Mouse (Mus musculus): ENCODE data around the gene Nckap5l.
"Not testable (repeated sequence)": the region's sequence is repeated elsewhere in the genome, so short reads cannot be mapped to it uniquely, and the experiment has no call there.

The Nckap5l gene

DNA sequence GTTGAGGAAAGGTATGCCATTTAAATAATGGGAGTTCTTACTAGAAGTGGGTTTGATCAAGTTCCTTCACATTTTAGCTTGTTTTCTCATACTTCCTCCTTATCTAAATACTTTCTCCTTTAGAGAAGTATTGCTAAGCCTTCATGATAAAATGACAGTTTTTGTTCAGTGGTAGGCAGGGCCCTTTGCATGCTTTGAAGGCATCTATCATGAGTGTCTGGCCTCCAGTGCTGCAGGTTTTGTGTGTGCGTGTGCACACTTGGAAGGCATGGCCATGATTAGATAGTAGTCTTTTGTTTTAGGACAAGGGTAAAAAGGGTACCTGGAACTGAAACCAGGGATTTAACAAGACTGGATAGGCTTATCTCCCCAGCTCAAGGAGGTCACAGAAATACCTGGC lies 61.1 kb downstream of the Nckap5l start:
- no peak for DNase-seq (ENCODE audit: low read depth)

DNA sequence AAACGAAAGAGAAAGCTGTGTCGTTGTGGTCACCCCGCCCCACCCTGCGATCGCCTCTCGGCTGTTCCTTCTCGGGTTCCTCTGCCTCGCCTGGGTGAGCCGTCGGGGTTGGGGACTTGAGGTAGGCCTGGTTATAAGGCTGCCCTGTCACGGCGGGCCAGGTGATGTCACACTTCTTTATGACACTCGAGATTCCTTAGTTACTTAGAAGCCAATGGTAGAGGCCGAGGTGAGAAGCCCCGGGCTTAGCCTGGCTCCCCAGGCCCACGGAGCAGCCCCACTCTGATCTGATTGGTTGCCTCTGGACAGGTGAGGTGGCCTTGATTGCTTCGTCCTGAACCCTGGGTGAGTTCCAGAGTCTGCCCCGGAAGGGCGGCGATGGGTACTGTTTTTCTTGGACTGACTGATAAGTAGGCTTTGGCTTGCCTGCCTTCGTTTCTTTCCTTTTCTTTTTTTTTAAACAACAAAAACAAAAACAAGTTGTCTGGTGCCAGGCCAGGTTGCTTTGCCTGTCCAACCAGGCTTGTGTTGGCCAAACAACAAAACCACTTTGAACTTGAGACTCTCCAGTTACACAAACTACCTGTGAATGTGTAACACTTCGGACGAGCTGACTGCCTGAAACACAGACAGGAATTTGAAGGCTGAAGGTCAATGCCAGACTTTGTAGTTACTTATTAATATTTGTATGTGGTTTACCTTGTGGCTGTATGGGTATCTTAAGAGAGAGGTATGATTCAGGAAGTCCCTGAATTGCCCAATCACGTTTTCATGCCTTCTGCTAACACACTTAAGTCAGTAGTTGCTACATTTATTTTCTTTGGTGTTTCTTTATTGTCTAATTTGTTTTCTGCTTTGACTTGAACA lies 63.9 kb downstream of the Nckap5l start:
- no peak for DNase-seq (ENCODE audit: low read depth)

DNA sequence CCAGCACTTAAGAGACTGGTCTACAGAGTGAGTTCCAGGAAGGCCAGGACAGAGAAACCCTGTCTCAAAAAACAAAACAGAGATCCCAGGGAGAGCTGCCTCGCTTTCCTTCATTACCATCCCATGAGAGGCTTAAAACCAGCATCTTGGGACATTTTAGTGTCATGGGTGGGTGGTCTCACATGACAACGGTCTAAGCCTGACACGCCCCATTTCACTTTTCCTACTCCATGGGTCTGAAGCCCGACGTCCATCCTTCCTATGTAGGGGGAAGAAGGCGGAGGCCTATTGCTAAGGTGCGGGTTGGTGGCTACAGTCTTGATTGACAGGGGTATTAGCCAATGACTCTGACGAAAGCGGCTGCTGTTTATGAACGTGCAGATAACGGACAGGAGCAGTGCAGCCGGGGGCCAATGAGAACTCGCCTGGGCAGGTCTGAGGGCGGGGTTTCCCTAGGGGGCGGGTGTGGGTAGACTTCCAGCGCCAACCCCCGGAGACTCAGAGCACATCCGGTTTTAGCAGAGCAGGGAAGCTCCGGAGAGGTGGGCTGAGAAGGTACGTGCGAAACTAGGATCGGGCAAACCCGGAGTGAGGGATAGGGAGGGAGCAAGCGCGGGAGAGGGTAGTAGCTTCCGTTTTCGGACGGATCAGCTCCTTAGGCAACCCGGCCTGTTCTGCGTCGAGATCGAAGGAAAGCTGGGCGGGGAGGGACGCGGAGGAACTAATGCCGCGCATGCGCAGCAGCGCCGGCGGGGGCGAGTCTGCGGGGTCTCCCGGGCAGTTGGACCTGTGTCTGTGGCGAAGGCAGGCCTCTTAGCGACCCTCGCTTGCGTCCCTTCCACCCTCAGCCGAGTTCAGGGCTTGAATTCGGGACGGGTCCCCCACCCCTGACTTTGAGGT lies 64.8 kb downstream of the Nckap5l start, which contains the start of gene Tmbim6:
Gene Tmbim6 (plus strand): TSS at position 397 of the 900 bp plus-strand sequence.
- DNase-seq (ENCODE audit: low read depth) = peak; percentile 99

DNA sequence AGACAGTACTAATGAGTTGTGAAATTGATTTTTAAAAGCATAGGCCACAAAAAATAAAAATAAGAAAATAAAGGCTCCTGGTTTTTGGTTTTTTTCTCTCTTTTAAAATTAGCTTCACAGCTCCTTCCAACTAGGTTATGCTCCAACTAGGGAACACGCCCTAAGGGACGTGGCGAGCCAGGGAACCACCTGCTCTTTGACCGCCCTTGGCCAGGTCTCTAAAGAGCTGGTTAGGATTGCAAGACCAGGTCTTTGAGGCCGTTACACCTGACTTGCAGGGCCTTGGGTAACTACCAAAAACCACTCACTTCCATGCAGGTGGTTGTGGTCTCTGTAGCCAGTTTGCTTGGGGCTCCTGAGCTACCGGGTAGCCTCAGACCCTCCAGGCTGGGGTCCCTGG lies 65.6 kb downstream of the Nckap5l start:
- no peak for DNase-seq (ENCODE audit: low read depth)

DNA sequence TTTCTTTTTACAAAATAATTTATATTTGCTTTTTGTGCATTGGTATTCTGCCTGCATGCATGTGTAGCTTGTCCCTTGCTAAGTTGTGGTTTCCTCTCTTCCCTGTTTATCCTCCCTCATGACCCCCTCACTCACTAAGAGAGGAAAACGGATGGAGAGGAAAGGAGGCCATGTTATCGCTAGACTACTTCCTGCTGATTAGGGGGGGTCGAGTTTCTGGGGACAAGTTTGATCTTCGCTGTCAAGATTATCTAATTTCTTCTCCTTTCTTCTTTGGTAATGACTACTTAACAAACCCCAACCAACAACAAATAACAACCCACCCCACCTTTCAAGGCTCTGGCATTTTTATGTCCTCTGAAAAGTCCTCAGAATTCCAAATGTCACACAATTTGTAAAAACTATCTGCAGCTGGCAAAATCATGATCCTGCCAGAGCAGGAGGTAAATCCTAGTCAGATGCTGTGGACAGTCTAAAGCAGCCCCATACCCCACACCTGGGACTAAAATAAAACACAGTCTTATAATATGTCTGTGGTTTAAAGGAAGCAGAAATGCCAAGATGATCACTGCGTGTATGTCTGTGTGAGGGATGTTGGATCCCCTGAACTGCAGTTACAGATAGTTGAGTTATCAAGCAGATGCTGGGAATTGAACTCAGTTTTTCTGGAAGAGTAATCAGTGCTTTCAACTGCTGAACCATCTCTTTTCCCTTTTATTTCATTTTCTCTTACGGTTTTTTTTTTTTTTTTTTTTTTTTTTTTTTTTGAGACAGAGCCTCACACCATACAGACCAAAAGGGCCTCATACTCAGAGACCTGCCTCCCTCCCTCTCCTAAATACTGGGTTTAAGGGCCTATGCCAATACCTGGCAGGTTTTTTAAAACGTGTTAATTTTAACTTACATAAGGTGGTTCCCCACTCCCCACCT lies 66.8 kb downstream of the Nckap5l start:
- DNase-seq (ENCODE audit: low read depth) = no peak

DNA sequence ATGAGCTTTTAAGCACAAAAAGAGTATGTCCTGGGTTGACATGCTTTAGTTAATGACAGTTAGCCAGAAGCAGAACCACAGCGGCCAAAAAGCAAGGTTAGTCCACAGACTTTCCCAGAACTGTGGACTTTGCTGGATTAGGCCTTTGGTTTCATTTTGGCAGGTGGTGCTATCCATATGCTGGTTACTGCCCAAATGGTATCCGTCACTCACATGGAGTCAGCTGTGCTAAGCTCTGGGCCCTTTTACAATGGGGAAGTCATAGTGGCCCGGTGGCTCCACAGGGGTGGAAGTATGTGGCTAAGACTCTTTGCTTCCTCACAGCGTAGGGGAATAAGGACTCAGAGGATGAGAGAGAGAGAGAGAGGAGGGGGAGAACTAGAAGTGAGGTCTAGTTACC lies 69.6 kb downstream of the Nckap5l start:
- no peak for DNase-seq (ENCODE audit: low read depth)

DNA sequence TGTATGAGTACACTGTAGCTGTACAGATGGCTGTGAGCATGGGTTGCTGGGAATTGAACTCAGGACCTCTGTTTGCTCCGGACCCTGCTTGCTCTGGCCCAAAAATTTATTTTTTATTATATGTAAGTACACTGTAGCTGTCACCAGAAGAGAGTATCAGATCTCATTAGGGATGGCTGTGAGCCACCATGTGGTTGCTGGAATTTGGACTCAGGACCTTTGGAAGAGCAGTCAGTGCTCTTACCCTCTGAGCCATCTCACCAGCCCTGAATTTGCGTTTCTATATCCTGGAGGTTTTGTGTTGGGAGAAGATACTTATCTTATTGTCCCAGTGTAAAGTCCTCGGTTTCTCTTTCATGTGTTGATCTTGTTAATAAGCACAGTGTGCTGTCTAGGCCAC lies 70.8 kb downstream of the Nckap5l start:
- DNase-seq (ENCODE audit: low read depth) = no peak

DNA sequence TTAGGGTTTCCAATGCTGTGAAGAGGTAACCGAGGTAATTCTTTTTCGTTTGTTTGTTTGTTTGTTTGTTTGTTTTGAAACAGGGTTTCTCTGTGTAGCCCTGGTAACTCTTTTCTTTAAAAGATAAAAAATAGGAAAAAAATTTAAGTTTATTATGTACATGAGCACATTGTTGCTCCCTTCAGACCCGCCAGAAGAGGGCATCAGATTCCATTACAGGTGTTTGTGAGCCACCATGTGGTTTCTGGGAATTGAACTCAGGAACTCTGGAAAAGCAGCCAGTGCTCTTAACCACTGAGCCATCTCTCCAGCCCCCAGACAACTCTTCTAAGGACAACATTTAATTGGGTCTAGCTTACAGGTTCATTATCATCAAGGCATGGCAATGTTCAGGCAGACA lies 71.4 kb downstream of the Nckap5l start:
- not testable (repeated sequence) for DNase-seq (ENCODE audit: low read depth)

DNA sequence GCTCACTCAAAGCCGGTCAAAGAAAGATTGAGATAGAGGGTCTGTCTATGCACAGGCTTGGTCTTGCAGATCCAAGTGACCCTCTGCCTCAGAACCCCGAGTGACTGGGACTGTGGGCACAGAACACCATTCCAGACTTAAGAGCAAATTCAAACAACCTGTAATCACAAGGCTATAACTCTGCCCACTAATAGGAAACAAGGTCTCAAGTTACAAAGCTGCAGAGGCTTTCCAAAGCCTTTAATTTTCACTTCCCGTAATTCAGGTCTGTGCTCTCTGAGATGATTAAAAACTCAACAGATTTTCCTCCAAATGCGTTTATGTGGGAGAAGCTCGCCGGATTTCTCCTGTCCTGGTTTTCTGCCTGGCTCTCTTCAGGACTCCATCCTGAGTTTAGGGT lies 73.5 kb downstream of the Nckap5l start:
- DNase-seq (ENCODE audit: low read depth) = no peak

DNA sequence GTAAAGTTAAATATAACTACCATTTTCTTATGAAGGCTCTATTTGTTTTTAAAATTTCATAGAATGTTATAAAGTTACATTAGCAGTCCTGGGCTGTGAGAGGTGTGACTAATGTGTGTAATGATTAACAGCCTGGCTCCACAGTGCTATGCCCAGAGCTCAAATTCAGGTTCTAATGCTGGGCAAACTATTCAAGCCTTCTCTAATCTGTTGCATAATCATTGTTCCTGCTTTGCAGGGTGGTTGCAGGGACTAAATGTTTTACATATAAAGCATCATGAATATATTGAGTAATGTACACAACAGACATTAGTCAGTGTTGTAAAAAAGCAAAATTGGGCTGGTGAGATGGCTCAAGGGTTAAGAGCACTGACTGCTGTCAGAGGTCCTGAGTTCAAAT lies 74.7 kb downstream of the Nckap5l start:
- no peak for DNase-seq (ENCODE audit: low read depth)

DNA sequence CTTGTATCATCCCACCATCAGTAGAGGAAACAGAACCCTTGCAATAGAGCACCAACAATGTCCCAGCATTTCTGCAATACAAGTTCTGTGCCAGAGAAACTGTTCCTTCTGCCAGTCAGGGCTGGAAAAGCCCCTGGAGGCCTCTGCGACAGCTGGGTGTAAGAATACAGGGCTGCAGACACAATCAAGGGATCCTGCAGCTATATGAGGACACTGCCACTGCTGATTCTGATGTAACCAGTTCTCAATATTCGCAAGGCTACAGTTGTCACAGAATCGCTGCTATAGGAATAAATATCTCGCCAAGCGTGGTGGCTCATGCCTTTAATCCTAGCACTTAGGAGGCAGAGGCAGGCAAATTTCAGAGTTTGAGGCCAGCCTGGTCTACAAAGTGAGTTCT lies 81.3 kb downstream of the Nckap5l start:
- DNase-seq (ENCODE audit: low read depth) = no peak

DNA sequence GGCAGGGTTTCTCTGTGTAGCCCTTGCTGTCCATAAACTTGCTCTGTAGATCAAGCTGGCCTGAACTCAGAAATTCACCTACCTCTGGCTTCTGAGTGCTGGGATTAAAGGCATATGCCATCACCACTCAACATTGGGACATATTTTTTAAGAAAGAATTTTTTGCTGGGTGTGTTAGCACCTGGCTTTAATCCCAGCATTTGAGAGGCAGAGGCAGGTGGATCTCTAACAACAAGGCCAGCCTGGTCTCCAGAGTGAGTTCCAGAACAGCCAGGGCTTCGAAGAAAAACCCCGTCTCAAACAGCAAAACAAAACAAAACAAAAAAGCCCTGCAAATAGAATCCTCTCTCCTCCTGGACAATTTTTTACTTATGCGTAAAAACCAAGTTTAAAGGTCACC lies 82.0 kb downstream of the Nckap5l start:
- DNase-seq (ENCODE audit: low read depth) = no peak

DNA sequence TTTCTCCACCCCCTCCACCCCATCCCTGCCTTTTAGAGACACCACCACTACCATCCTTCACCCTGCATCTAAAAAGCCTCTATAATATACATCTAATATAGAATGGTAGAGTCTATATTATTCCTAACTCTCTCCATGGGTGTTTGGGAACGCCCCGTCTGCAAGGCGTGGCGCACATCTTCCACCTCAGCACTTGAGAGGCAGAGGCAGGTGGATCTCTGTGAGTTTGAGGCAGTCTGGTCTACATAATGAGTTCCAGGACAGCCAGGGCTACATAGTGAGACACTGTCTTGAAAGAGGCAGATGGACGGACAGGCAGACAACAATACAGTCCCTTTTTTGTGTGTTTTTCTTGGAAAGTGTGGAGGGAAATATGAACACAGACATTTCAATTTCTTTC lies 82.5 kb downstream of the Nckap5l start:
- no peak for DNase-seq (ENCODE audit: low read depth)

DNA sequence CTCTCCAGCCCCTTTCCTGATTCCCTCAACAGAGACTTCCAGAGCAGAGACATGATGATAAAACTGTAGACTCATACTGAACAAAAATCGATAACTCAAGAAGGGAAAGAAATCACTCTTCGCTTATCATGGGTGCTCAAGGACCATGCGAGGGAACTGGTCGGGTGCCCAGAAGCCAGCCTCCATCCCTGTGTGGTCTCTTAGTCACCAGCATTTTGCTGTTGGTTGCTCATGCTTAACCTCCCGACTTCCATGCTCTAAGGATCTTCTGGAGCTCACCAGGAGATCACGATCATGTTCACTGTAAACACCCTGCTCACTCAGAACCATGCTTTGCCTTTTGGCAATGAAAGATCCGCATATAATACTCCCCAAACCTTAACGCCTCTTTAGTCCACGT lies 84.8 kb downstream of the Nckap5l start:
- no peak for DNase-seq (ENCODE audit: low read depth)
